Mouse (Mus musculus) heart, adult 9 months (tissue): ENCODE results near the gene Zfp712.

ENCODE experiments used
- DNase-seq, 2 experiments: peaks; one replicate each; pipeline ENCODE4 v3.0.0; 2022; ENCODE audit warnings: low spot score in 2 of 2

The Zfp712 gene

GRCm38 (mm10) chr13:67060786-67061358 is at the start of gene Zfp712:
Gene Zfp712, minus strand, starts transcription at chr13:67061170.
- peak; percentile 92 to 95 for DNase-seq

GRCm38 (mm10) chr13:67108821-67109206 is 47.8 kb upstream of the Zfp712 start:
- DNase-seq: no peak

GRCm38 (mm10) chr13:67108194-67108820 is 47.3 kb upstream of the Zfp712 start, which contains the start of gene Gm28557:
Gene Gm28557, minus strand, starts transcription at chr13:67108604.
- DNase-seq: peak; percentile 95 to 97

- no peak for DNase-seq
Observed at GRCm38 (mm10) chr13:67107681-67108080, 46.7 kb upstream of the Zfp712 start.

GRCm38 (mm10) chr13:67097876-67098275 is 36.9 kb upstream of the Zfp712 start, which contains the start of gene Zfp708:
Gene Zfp708, minus strand, starts transcription at chr13:67097976.
- DNase-seq: no peak

GRCm38 (mm10) chr13:67090154-67090553 is 29.2 kb upstream of the Zfp712 start:
- DNase-seq: no peak

- DNase-seq: peak in 1 of 2 experiments; percentile 9
Observed at GRCm38 (mm10) chr13:67081946-67082345, 21.0 kb upstream of the Zfp712 start.

GRCm38 (mm10) chr13:67081142-67081713 is 20.3 kb upstream of the Zfp712 start:
- peak; percentile 82 to 87 for DNase-seq

- no peak for DNase-seq
Observed at GRCm38 (mm10) chr13:67077244-67077643, 16.3 kb upstream of the Zfp712 start.

GRCm38 (mm10) chr13:67072786-67073185 is 11.8 kb upstream of the Zfp712 start:
- no peak for DNase-seq

- DNase-seq: no peak
Observed at GRCm38 (mm10) chr13:67065386-67065785, 4.4 kb upstream of the Zfp712 start.

- no peak for DNase-seq
Observed at GRCm38 (mm10) chr13:67062427-67062826, 1.5 kb upstream of the Zfp712 start.

- no peak for DNase-seq
Observed at GRCm38 (mm10) chr13:67060161-67060785, 697 bp downstream of the Zfp712 start.
